Mouse (Mus musculus) midbrain, embryonic 11.5 days (tissue): Measurements from ENCODE around the gene Sema7a. TPM values are rescaled to one million over a fixed set of nuclear protein-coding genes. Genes with fewer than 3 reads are reported as not detected.

Source experiments
- ATAC-seq: fragments of 200-750 bp; cut with Nextera tagmentation; 2 replicates; pipeline ENCODE4 v1.8.0; 2017; ENCODE audit warnings: moderate TSS enrichment, moderate library complexity; ENCODE audit not compliant: low FRiP score
- DNase-seq: peaks from one replicate; pipeline ENCODE4 v3.0.0; 2015; ENCODE audit warnings: low spot score; ENCODE audit errors: missing footprints
- H3K27ac ChIP-seq: fragments of 300-500 bp; sonication (generic); 2 replicates; pipeline ENCODE4 v1.5.1; 2014; ENCODE audit warnings: low read depth, low read length
- H3K27me3 ChIP-seq: fragments of 300-500 bp; sonication (generic); 2 replicates; pipeline ENCODE4 v1.6.1; 2014; ENCODE audit warnings: mild to moderate bottlenecking, low read length, moderate library complexity, mixed read lengths; ENCODE audit not compliant: control insufficient read depth, insufficient read depth
- H3K36me3 ChIP-seq: fragments of 300-500 bp; sonication (generic); 2 replicates; pipeline ENCODE4 v1.6.1; 2014; ENCODE audit warnings: mild to moderate bottlenecking, low read length, moderate library complexity, mixed read lengths; ENCODE audit not compliant: control insufficient read depth, insufficient read depth
- H3K4me1 ChIP-seq: fragments of 300-500 bp; sonication (generic); 2 replicates; pipeline ENCODE4 v1.6.1; 2014; ENCODE audit warnings: low read length; ENCODE audit not compliant: control insufficient read depth, insufficient read depth
- H3K4me2 ChIP-seq: fragments of 300-500 bp; sonication (generic); 2 replicates; pipeline ENCODE4 v1.6.1; 2014; ENCODE audit warnings: mild to moderate bottlenecking, moderate library complexity
- H3K4me3 ChIP-seq: fragments of 300-500 bp; sonication (generic); 2 replicates; pipeline ENCODE4 v1.5.1; 2014; ENCODE audit warnings: low read depth, low read length
- H3K9ac ChIP-seq: fragments of 300-500 bp; sonication (generic); 2 replicates; pipeline ENCODE4 v1.6.1; 2014; ENCODE audit warnings: low read length
- H3K9me3 ChIP-seq: fragments of 300-500 bp; sonication (generic); 2 replicates; pipeline ENCODE4 v1.6.1; 2016; ENCODE audit warnings: low read length; ENCODE audit not compliant: control insufficient read depth
- WGBS: fragments of 180-500 bp; shearing (Covaris S2); extraction: QIAGEN DNeasy Blood & Tissue Kit; methylation state at CpG from one replicate; pipeline ENCODE4 v1.1.7; 2014; 5-methylcytosine and 5-hydroxymethylcytosine counted together
- polyA plus RNA-seq: library from polyadenylated mRNA; unstranded; fragments of >200 nt; fragmentation: Nextera tagmentation; extraction: Ambion mirVana; gene quantifications from 2 replicates; pipeline ENCODE4 v1.2.1, GENCODE M21; 2014

Sema7a gene
- polyA plus RNA-seq, 1 experiment from 2014 or later, result 0.78 TPM

- no peak overlapping the region for H3K27ac ChIP-seq
Measured at GRCm38 (mm10) chr9:57961863-57962778, 22.2 kb downstream of the Sema7a start.

GRCm38 (mm10) chr9:57963249-57963997 lies 23.5 kb downstream of the Sema7a start:
- Histone ChIP-seq H3K27me3 (no peaks in the 10 kb centered on the region), H3K27ac (no peak overlapping the region), H3K9ac (no peak overlapping the region), H3K9me3 (no peaks in the 10 kb centered on the region), H3K4me1 (no peaks in the 10 kb centered on the region), H3K4me2 (no peak overlapping the region), H3K36me3 (no peaks in the 10 kb centered on the region), H3K4me3 (no peak overlapping the region)
- WGBS, result 83% methylated on average over 4 of the region's 4 CpGs
- ATAC-seq, result no peak
- DNase-seq, result peak; percentile 78

More at GRCm38 (mm10) chr9:57961863-57962778, 22.2 kb downstream of the Sema7a start:
- Histone ChIP-seq H3K4me1 (no peaks in the 10 kb centered on the region), H3K4me3 (no peak overlapping the region), H3K27me3 (no peaks in the 10 kb centered on the region), H3K4me2 (no peak overlapping the region), H3K9ac (no peak overlapping the region), H3K9me3 (no peaks in the 10 kb centered on the region), H3K36me3 (no peaks in the 10 kb centered on the region)
- WGBS, result 71% methylated on average over 17 of the region's 17 CpGs
- ATAC-seq (no peak), DNase-seq (peak; percentile 72)

- H3K9me3 ChIP-seq, result no peaks in the 10 kb centered on the region
- H3K27ac ChIP-seq, result no peak overlapping the region
- no peak overlapping the region for H3K4me3 ChIP-seq
- no peak overlapping the region for H3K9ac ChIP-seq
- DNase-seq (peak; percentile 69), ATAC-seq (no peak)
- WGBS, result 73% methylated on average over 5 of the region's 5 CpGs
- H3K27me3 ChIP-seq, result no peaks in the 10 kb centered on the region
- no peak overlapping the region for H3K4me2 ChIP-seq
- H3K4me1 ChIP-seq, result no peaks in the 10 kb centered on the region
- H3K36me3 ChIP-seq, result no peaks in the 10 kb centered on the region
Measured at GRCm38 (mm10) chr9:57963998-57964395, 24.1 kb downstream of the Sema7a start.

- H3K4me1 ChIP-seq, result no peaks in the 10 kb centered on the region
- H3K4me2 ChIP-seq, result no peak overlapping the region
- no peak overlapping the region for H3K27ac ChIP-seq
- no peak overlapping the region for H3K9ac ChIP-seq
- no peaks in the 10 kb centered on the region for H3K36me3 ChIP-seq
- H3K9me3 ChIP-seq, result no peaks in the 10 kb centered on the region
- DNase-seq (peak; percentile 80), ATAC-seq (no peak)
- H3K4me3 ChIP-seq, result no peak overlapping the region
- H3K27me3 ChIP-seq, result no peaks in the 10 kb centered on the region
- WGBS, result 68% methylated on average over 6 of the region's 6 CpGs
Measured at GRCm38 (mm10) chr9:57964528-57965250, 24.8 kb downstream of the Sema7a start.

GRCm38 (mm10) chr9:57965281-57966185 lies 25.6 kb downstream of the Sema7a start:
- H3K9ac ChIP-seq, result no peak overlapping the region
- no peaks in the 10 kb centered on the region for H3K9me3 ChIP-seq
- WGBS, result 71% methylated on average over 12 of the region's 12 CpGs
- H3K27ac ChIP-seq, result no peak overlapping the region
- DNase-seq, result peak; percentile 53
- H3K4me3 ChIP-seq, result no peak overlapping the region
- H3K27me3 ChIP-seq, result no peaks in the 10 kb centered on the region
- H3K4me2 ChIP-seq, result no peak overlapping the region
- no peaks in the 10 kb centered on the region for H3K36me3 ChIP-seq
- no peak for ATAC-seq
- no peaks in the 10 kb centered on the region for H3K4me1 ChIP-seq

- H3K4me3 ChIP-seq, result no peak overlapping the region
- no peak overlapping the region for H3K27ac ChIP-seq
- no peaks in the 10 kb centered on the region for H3K4me1 ChIP-seq
- no peak overlapping the region for H3K9ac ChIP-seq
- no peaks in the 10 kb centered on the region for H3K9me3 ChIP-seq
- DNase-seq (no peak), ATAC-seq (no peak)
- 80% methylated on average over 14 of the region's 14 CpGs for WGBS
- H3K27me3 ChIP-seq, result no peaks in the 10 kb centered on the region
- H3K36me3 ChIP-seq, result no peaks in the 10 kb centered on the region
- no peak overlapping the region for H3K4me2 ChIP-seq
Measured at GRCm38 (mm10) chr9:57967237-57967960, 27.5 kb downstream of the Sema7a start.

GRCm38 (mm10) chr9:57968166-57968771 lies 28.4 kb downstream of the Sema7a start:
- H3K4me3 ChIP-seq, result no peak overlapping the region
- H3K4me1 ChIP-seq, result no peaks in the 10 kb centered on the region
- H3K27me3 ChIP-seq, result no peaks in the 10 kb centered on the region
- H3K4me2 ChIP-seq, result no peak overlapping the region
- H3K9me3 ChIP-seq, result no peaks in the 10 kb centered on the region
- WGBS, result 94% methylated on average over 9 of the region's 9 CpGs
- no peak overlapping the region for H3K27ac ChIP-seq
- no peaks in the 10 kb centered on the region for H3K36me3 ChIP-seq
- no peak for DNase-seq
- no peak overlapping the region for H3K9ac ChIP-seq
- ATAC-seq, result no peak
